Mouse (Mus musculus) hindbrain, embryonic 16.5 days (tissue): ENCODE results near the gene Gm9045. TPM values are rescaled to one million over a fixed set of nuclear protein-coding genes. Genes with fewer than 3 reads are reported as not detected.
"Not testable (repeated sequence)": the region's sequence is repeated elsewhere in the genome, so short reads cannot be mapped to it uniquely, and the experiment has no call there.

Source experiments
- ATAC-seq: fragments of 200-750 bp; cut with Nextera tagmentation; 2 replicates; pipeline ENCODE4 v1.8.0; 2017; ENCODE audit warnings: moderate TSS enrichment, moderate library complexity
- H3K27ac ChIP-seq: fragments of 300-500 bp; sonication (generic); 2 replicates; pipeline ENCODE4 v1.5.1; 2014; ENCODE audit warnings: low read depth, mild to moderate bottlenecking, control low read depth, low read length, moderate library complexity
- H3K27me3 ChIP-seq: fragments of 300-500 bp; sonication (generic); replicated peaks from 2 replicates; pipeline ENCODE4 v1.6.1; 2014; ENCODE audit warnings: low read length; ENCODE audit not compliant: control insufficient read depth, insufficient read depth
- H3K36me3 ChIP-seq: fragments of 300-500 bp; sonication (generic); 2 replicates; pipeline ENCODE4 v1.6.1; 2014; ENCODE audit warnings: mild to moderate bottlenecking, low read length, moderate library complexity, mixed read lengths; ENCODE audit not compliant: control insufficient read depth, insufficient read depth
- H3K4me1 ChIP-seq: fragments of 300-500 bp; sonication (generic); 2 replicates; pipeline ENCODE4 v1.6.1; 2014; ENCODE audit warnings: low read depth, low read length; ENCODE audit not compliant: control insufficient read depth, insufficient read depth
- H3K4me2 ChIP-seq: fragments of 300-500 bp; sonication (generic); 2 replicates; pipeline ENCODE4 v1.6.1; 2014; ENCODE audit warnings: mild to moderate bottlenecking, low read length, control low read depth, moderate library complexity
- H3K4me3 ChIP-seq: fragments of 300-500 bp; sonication (generic); 2 replicates; pipeline ENCODE4 v1.5.1; 2014; ENCODE audit warnings: mild to moderate bottlenecking, low read length, control low read depth, moderate library complexity
- H3K9ac ChIP-seq: fragments of 300-500 bp; sonication (generic); 2 replicates; pipeline ENCODE4 v1.6.1; 2014; ENCODE audit warnings: low read depth, mild to moderate bottlenecking, control low read depth, low read length, moderate library complexity
- H3K9me3 ChIP-seq: fragments of 300-500 bp; sonication (generic); 2 replicates; pipeline ENCODE4 v1.6.1; 2014; ENCODE audit warnings: mild to moderate bottlenecking, low read length, moderate library complexity; ENCODE audit not compliant: control insufficient read depth
- WGBS: fragments of 180-500 bp; shearing (Covaris S2); extraction: QIAGEN DNeasy Blood & Tissue Kit; methylation state at CpG from one replicate; pipeline ENCODE4 v1.1.7; 2014; 5-methylcytosine and 5-hydroxymethylcytosine counted together
- polyA plus RNA-seq: library from polyadenylated mRNA; unstranded; fragments of >200 nt; fragmentation: Nextera tagmentation; extraction: Ambion mirVana; gene quantifications from 2 replicates; pipeline ENCODE4 v1.2.1, GENCODE M21; 2015

Gene Gm9045
- polyA plus RNA-seq, 1 experiment from 2014 or later: 0.10 TPM

GRCm38 (mm10) chr10:118302133-118302532 is 35.5 kb downstream of the Gm9045 start:
- 42% methylated on average over 2 of the region's 2 CpGs for WGBS
- not testable (repeated sequence) for H3K9me3 ChIP-seq, H3K4me3 ChIP-seq, ATAC-seq, H3K27me3 ChIP-seq, H3K9ac ChIP-seq, H3K4me1 ChIP-seq, H3K4me2 ChIP-seq, H3K36me3 ChIP-seq, H3K27ac ChIP-seq

GRCm38 (mm10) chr10:118294938-118295337 is 42.7 kb downstream of the Gm9045 start, which contains the start of gene Iltifb:
Gene Iltifb (minus strand): TSS chr10:118295038.
- Histone ChIP-seq H3K4me2 (no peak within 1 kb of the TSS), H3K36me3 (no peaks in the 10 kb centered on the region), H3K4me1 (no peaks in the 10 kb centered on the region), H3K4me3 (no peak within 1 kb of the TSS), H3K9me3 (no peaks in the 10 kb centered on the region), H3K27ac (no peak within 1 kb of the TSS), H3K27me3 (no peaks in the 10 kb centered on the region), H3K9ac (no peak within 1 kb of the TSS)
- 94% methylated on average over 6 of the region's 6 CpGs for WGBS
- ATAC-seq: no peak

Other genes starting within 250 kb of the Gm9045 start
- gene Mdm1, start 196.0 kb downstream of the Gm9045 start, polyA plus RNA-seq: 27.9 TPM in 2 replicates
- 0.16 and 0.41 TPM in 2 replicates for gene Il22, start 132.9 kb downstream of the Gm9045 start, polyA plus RNA-seq
- 0.19 and 0.23 TPM in 2 replicates for gene Gm32717, start 97.1 kb downstream of the Gm9045 start, polyA plus RNA-seq
- 0.19 and 0.23 TPM in 2 replicates for gene Gm32802, start 79.1 kb downstream of the Gm9045 start, polyA plus RNA-seq
- 0.52 and 1.5 TPM in 2 replicates for gene Iltifb, start 42.8 kb downstream of the Gm9045 start, polyA plus RNA-seq
- not detected in 2 replicates for gene Gm9040, start 10.9 kb downstream of the Gm9045 start, polyA plus RNA-seq
- gene Gm9044, start 5.4 kb downstream of the Gm9045 start, polyA plus RNA-seq: not detected in 2 replicates
- not detected in 2 replicates for gene Gm9046, start 5.4 kb upstream of the Gm9045 start, polyA plus RNA-seq
- not detected in 2 replicates for gene Gm9048, start 10.8 kb upstream of the Gm9045 start, polyA plus RNA-seq
- gene Gm9049, start 16.3 kb upstream of the Gm9045 start, polyA plus RNA-seq: 0.10 TPM in 1 of 2 replicates, not detected in the other
- not detected in 2 replicates for gene Ifng, start 103.2 kb upstream of the Gm9045 start, polyA plus RNA-seq